Mouse (Mus musculus): Measurements from ENCODE around the gene Chd5.

Gene Chd5

GRCm38 (mm10) chr4:152317631-152318033 is 20.8 kb upstream of the Chd5 start:
- intact Hi-C loops (cut with DNase I), result no loop called here

GRCm38 (mm10) chr4:152318517-152319234 is 19.8 kb upstream of the Chd5 start, which contains the start of gene Rnf207:
Gene Rnf207, minus strand, starts transcription at chr4:152318993.
- intact Hi-C loops (cut with DNase I), result no loop called here

- intact Hi-C loops (cut with DNase I), result no loop called here
Measured at GRCm38 (mm10) chr4:152321464-152321863, 17.0 kb upstream of the Chd5 start.

GRCm38 (mm10) chr4:152324641-152325562 is 13.5 kb upstream of the Chd5 start:
- intact Hi-C loops (cut with DNase I), result loop anchor here (5.0 kb wide), 1 partner anchor 162 kb away; no protein-coding TSS in a partner anchor

GRCm38 (mm10) chr4:152325574-152326411 is 12.7 kb upstream of the Chd5 start, which contains the start of gene Rpl22:
Gene Rpl22, plus strand, starts transcription at chr4:152325742.
- intact Hi-C loops (cut with DNase I), result loop anchor here (5.0 kb wide), 1 partner anchor 162 kb away; no protein-coding TSS in a partner anchor

- intact Hi-C loops (cut with DNase I), result loop anchor here (5.0 kb wide), 1 partner anchor 161 kb away; no protein-coding TSS in a partner anchor
Measured at GRCm38 (mm10) chr4:152326543-152326942, 11.9 kb upstream of the Chd5 start.

GRCm38 (mm10) chr4:152328691-152329090 is 9.8 kb upstream of the Chd5 start:
- intact Hi-C loops (cut with DNase I), result loop anchor here (5.0 kb wide), 1 partner anchor 159 kb away; no protein-coding TSS in a partner anchor

GRCm38 (mm10) chr4:152332952-152333351 is 5.5 kb upstream of the Chd5 start:
- intact Hi-C loops (cut with DNase I), result loop anchor here (2.0 kb wide), 1 partner anchor 102 kb away; no protein-coding TSS in a partner anchor

GRCm38 (mm10) chr4:152333587-152333986 is 4.9 kb upstream of the Chd5 start:
- intact Hi-C loops (cut with DNase I), result loop anchor here (2.0 kb wide), 1 partner anchor 101 kb away; no protein-coding TSS in a partner anchor

GRCm38 (mm10) chr4:152337772-152338171 is 679 bp upstream of the Chd5 start:
- intact Hi-C loops (cut with DNase I), result no loop called here

- intact Hi-C loops (cut with DNase I), result no loop called here
Measured at GRCm38 (mm10) chr4:152339293-152339790, 891 bp downstream of the Chd5 start.

- intact Hi-C loops (cut with DNase I), result no loop called here
Measured at GRCm38 (mm10) chr4:152340584-152341284, 2.3 kb downstream of the Chd5 start.

- intact Hi-C loops (cut with DNase I), result no loop called here
Measured at GRCm38 (mm10) chr4:152343296-152343695, 4.8 kb downstream of the Chd5 start.

GRCm38 (mm10) chr4:152344651-152345050 is 6.2 kb downstream of the Chd5 start:
- intact Hi-C loops (cut with DNase I), result no loop called here

- intact Hi-C loops (cut with DNase I), result no loop called here
Measured at GRCm38 (mm10) chr4:152345120-152345889, 6.9 kb downstream of the Chd5 start.

- intact Hi-C loops (cut with DNase I), result no loop called here
Measured at GRCm38 (mm10) chr4:152349837-152350381, 11.5 kb downstream of the Chd5 start.

- intact Hi-C loops (cut with DNase I), result no loop called here
Measured at GRCm38 (mm10) chr4:152350722-152351421, 12.4 kb downstream of the Chd5 start.

Measured in adrenal gland (tissue).